Mouse (Mus musculus) ES-Bruce4 (cell line): ENCODE results near the gene Jmjd6. TPM values are rescaled to one million over a fixed set of nuclear protein-coding genes. Genes with fewer than 3 reads are reported as not detected.
"Not testable (repeated sequence)": the region's sequence is repeated elsewhere in the genome, so short reads cannot be mapped to it uniquely, and the experiment has no call there.

Experiments used
- H3K27ac ChIP-seq: 2 replicates; pipeline ENCODE4 v1.5.1; 2012; ENCODE audit warnings: low read length, inconsistent platforms; ENCODE audit not compliant: insufficient read depth
- H3K27me3 ChIP-seq: 2 replicates; pipeline ENCODE4 v1.6.1; 2012; ENCODE audit warnings: mild to moderate bottlenecking, low read length, inconsistent platforms; ENCODE audit not compliant: control insufficient read depth, poor library complexity, insufficient read depth, severe bottlenecking
- H3K36me3 ChIP-seq: 2 replicates; pipeline ENCODE4 v1.6.1; 2012; ENCODE audit warnings: inconsistent platforms, mild to moderate bottlenecking, low read length, moderate library complexity; ENCODE audit not compliant: control insufficient read depth, poor library complexity, insufficient read depth, severe bottlenecking
- H3K4me1 ChIP-seq: one replicate; pipeline ENCODE4 v1.8.1; 2011; ENCODE audit warnings: low read length; ENCODE audit not compliant: control insufficient read depth, insufficient read depth
- H3K4me3 ChIP-seq: 2 replicates; pipeline ENCODE4 v1.5.1; 2011; ENCODE audit warnings: low read depth, mild to moderate bottlenecking, low read length
- H3K9ac ChIP-seq: 2 replicates; pipeline ENCODE4 v1.6.1; 2012; ENCODE audit warnings: low read depth, mild to moderate bottlenecking, inconsistent platforms; ENCODE audit not compliant: poor library complexity, severe bottlenecking
- H3K9me3 ChIP-seq: replicated peaks from 2 replicates; pipeline ENCODE4 v1.6.1; 2012; ENCODE audit warnings: mild to moderate bottlenecking, low read length, inconsistent platforms; ENCODE audit not compliant: control insufficient read depth, poor library complexity, insufficient read depth, severe bottlenecking
- CTCF ChIP-seq: IDR thresholded peaks from one replicate; pipeline ENCODE4 v1.8.1; 2011; ENCODE audit warnings: low read depth, low read length
- EP300 ChIP-seq: IDR thresholded peaks from 2 replicates; pipeline ENCODE4 v1.6.1; 2011; ENCODE audit warnings: low read depth, low read length; ENCODE audit not compliant: insufficient read depth
- POLR2A ChIP-seq: IDR thresholded peaks from one replicate; pipeline ENCODE4 v1.8.1; 2011; ENCODE audit warnings: low read length; ENCODE audit not compliant: insufficient read depth
- polyA plus RNA-seq: library from polyadenylated mRNA; stranded (reverse); fragments of >200 nt; gene quantifications from 2 replicates; pipeline ENCODE4 v1.2.4, GENCODE M21; 2011; ENCODE audit warnings: low read depth; ENCODE audit not compliant: missing spikeins, insufficient read depth, insufficient read length

The Jmjd6 gene
- polyA plus RNA-seq, 1 experiment = 45.6 TPM

- H3K9me3 ChIP-seq = no peaks in the 10 kb centered on the region
- peaks cover 6% of the 10 kb centered on the region for H3K4me1 ChIP-seq
- peaks cover 29% of the 10 kb centered on the region for H3K36me3 ChIP-seq
- H3K27ac ChIP-seq = peak overlapping the region; percentile 15; the same call in 1 of the 2 replicates
- H3K9ac ChIP-seq = no peak overlapping the region
- H3K4me3 ChIP-seq = no peak overlapping the region
- H3K27me3 ChIP-seq = no peaks in the 10 kb centered on the region
- no peak for TF ChIP-seq POLR2A
- no peak for TF ChIP-seq EP300
- no peak for TF ChIP-seq CTCF
Observed at GRCm38 (mm10) chr11:116834954-116835353, 8.3 kb downstream of the Jmjd6 start.

DNA sequence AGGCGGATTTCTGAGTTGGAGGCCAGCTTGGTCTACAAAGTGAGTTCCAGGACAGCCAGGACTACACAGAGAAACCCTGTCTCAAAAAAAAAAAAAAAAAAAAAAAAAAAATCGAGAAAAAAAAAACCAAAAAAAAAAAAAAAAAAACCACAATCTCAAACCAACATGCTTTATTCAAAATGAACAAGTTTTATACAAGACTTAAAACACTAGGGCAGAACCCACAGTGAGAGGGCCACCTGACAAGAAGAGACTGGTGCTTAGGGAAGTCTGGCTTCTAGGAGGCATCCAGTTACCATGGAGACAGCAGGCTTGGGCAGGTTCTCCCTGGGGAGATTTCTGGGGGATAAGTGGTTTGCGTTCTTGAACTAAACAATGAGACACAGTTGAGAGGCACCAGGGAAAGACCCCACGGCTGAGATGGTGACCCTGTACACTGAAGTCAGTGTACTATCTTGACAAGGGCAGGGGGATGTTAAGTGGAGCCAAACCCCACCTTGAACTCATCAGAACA is 11.0 kb downstream of the Jmjd6 start:
- Histone ChIP-seq H3K27ac (no peak overlapping the region), H3K4me3 (no peak overlapping the region), H3K9me3 (no peaks in the 10 kb centered on the region), H3K36me3 (peaks cover 8% of the 10 kb centered on the region), H3K4me1 (peaks cover 6% of the 10 kb centered on the region), H3K9ac (no peak overlapping the region), H3K27me3 (no peaks in the 10 kb centered on the region)
- TF ChIP-seq POLR2A = no peak
- TF ChIP-seq EP300 = no peak
- TF ChIP-seq CTCF = no peak

DNA sequence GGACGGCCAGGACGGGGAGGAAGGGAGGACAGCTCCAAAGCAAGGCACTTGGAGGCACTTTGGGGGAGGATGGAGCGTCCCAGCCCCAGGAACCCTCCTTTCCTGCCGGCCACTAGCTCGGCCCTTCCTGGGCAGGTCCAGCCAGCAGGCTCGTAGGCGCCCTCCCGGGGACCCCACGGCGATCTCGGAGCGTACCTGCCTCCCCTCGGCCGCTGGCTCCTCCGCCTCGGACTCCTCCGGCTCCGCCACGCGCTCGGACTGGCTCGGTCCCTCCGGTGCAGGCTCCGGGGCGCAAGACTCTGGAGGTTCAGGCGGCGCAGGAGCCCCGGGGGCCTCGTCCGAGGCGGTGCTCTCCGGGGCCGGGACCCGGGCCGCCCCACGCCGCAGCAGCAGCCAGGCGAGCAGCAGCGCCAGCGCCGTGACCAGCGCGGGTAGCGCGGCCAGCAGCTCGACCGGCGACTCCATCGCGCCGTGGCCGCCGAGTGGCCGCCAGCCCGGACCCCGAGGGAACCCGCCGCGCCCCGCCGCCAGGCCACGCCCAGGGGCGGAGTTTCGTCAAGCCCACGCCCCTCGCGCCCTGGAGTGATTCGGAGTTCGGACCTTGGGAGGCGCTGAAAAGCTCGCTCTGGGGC is 15.6 kb downstream of the Jmjd6 start, which contains the start of gene Mxra7:
TSS of gene Mxra7 (minus strand) at position 513 of the 632 bp plus-strand sequence.
- H3K9me3 ChIP-seq = no peaks in the 10 kb centered on the region
- TF ChIP-seq POLR2A = no peak
- TF ChIP-seq CTCF = no peak
- no peak for TF ChIP-seq EP300
- no peak within 1 kb of the TSS for H3K27ac ChIP-seq
- no peaks in the 10 kb centered on the region for H3K36me3 ChIP-seq
- H3K27me3 ChIP-seq = no peaks in the 10 kb centered on the region
- peak within 1 kb of the TSS; percentile 68 for H3K4me3 ChIP-seq
- peak within 1 kb of the TSS; percentile 61 for H3K9ac ChIP-seq
- H3K4me1 ChIP-seq = peaks cover 6% of the 10 kb centered on the region

DNA sequence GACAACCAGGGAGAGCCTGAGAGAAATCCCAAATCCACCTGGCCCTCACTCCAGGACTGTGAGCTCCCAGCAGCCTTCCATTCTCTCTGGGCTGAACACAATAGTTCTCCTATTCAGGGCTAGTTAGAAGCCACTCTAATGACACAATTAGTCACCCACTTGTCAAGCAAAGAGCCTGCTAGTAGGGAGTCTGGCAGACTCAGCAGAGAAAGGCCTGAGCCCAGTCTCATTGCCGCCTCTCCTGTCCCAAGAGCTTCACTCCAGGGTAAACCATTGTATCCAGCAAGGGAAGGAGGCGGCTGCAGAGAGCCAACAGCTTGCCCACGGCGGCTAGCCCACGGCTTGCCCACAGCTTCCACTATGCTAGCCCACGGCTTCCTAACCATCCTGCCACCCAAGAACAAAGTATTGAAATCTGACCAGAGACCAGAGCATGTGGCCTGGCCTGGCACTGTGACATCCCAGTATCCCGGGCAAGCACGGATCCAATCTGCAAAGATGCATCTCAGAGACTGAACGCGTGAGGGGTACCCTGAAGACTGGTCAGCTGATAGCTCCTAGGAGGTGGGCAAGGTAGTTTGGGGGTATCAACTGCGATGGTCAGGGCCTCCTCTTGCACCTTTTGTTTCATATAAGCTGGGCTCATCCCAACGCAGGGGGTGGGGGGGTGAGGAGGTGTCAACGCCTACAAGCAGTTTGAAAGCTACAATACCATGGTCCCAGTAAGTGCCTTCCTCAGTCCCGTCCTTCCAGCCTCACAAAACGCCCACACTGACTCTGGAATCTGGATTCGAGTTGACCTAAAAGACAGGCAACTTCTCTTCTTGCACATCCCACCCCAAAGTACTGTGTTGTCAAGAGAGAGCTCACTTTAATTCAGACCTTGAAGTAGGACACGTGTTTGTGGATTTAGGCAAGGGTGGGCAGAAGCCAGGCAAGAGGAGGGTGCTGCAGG is 16.4 kb downstream of the Jmjd6 start:
- H3K27ac ChIP-seq = no peak overlapping the region
- H3K4me3 ChIP-seq = peak overlapping the region; percentile 68
- H3K4me1 ChIP-seq = peaks cover 3% of the 10 kb centered on the region
- TF ChIP-seq EP300 = no peak
- TF ChIP-seq CTCF = no peak
- TF ChIP-seq POLR2A = no peak
- no peaks in the 10 kb centered on the region for H3K9me3 ChIP-seq
- H3K9ac ChIP-seq = peak overlapping the region; percentile 61
- no peaks in the 10 kb centered on the region for H3K36me3 ChIP-seq
- no peaks in the 10 kb centered on the region for H3K27me3 ChIP-seq

GRCm38 (mm10) chr11:116825230-116825629 is 18.0 kb downstream of the Jmjd6 start:
- TF ChIP-seq POLR2A (no peak), EP300 (no peak), CTCF (no peak)
- Histone ChIP-seq H3K4me1 (peaks cover 3% of the 10 kb centered on the region), H3K9me3 (no peaks in the 10 kb centered on the region), H3K36me3 (no peaks in the 10 kb centered on the region), H3K9ac (no peak overlapping the region), H3K4me3 (no peak overlapping the region), H3K27ac (no peak overlapping the region), H3K27me3 (no peaks in the 10 kb centered on the region)

- not testable (repeated sequence) for H3K36me3 ChIP-seq, H3K27me3 ChIP-seq, H3K9me3 ChIP-seq, H3K27ac ChIP-seq, H3K9ac ChIP-seq, H3K4me1 ChIP-seq, H3K4me3 ChIP-seq
Observed at GRCm38 (mm10) chr11:116823885-116824284, 19.4 kb downstream of the Jmjd6 start.
